Mouse (Mus musculus): ENCODE data around the gene Klhl40. TPM values are rescaled to one million over a fixed set of nuclear protein-coding genes. Genes with fewer than 3 reads are reported as not detected.

Klhl40 gene
- polyA plus RNA-seq (2015; fragmentation: Nextera tagmentation; extraction: Ambion mirVana), result 4.5 and 5.5 TPM in 2 replicates

DNA sequence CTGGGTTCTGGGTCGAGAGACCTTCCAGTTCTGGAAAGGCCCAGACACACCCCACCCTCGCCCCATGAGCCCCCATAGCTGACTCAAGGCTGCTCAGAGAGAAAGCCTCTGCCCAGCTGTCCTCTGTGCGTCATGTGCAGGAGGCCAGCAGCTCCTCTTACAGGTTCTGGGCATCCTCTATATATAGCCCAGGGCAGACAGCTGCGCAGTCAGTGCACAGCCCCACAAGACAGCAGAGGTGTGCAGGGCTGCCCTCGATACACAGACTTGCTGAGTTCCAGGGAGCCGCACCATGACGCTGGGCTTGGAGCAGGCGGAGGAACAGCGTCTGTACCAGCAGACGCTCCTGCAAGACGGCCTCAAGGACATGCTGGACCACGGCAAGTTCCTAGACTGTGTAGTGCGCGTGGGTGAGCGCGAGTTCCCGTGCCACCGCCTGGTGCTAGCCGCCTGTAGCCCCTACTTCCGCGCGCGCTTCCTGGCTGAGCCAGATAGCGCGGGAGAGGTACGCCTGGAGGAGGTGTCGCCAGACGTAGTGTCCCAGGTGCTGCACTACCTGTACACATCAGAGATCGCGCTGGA is at the start of gene Klhl40:
Klhl40 (plus strand) TSS at position 124 of the 582 bp plus-strand sequence.
- Histone ChIP-seq H3K36me3 (no peaks in the 10 kb centered on the region), H3K9me3 (replicated peaks) (no peaks in the 10 kb centered on the region), H3K27ac (peak within 1 kb of the TSS; percentile 73), H3K27me3 (peaks cover 41% of the 10 kb centered on the region), H3K4me3 (peak within 1 kb of the TSS; percentile 40), H3K4me2 (peak within 1 kb of the TSS; percentile 75), H3K9ac (peak within 1 kb of the TSS; percentile 40), H3K4me1 (replicated peaks) (peaks cover 32% of the 10 kb centered on the region)
- 15% methylated on average over 30 of the region's 30 CpGs for WGBS
- ATAC-seq (replicated peaks; ENCODE audit: insufficient number of reproducible peaks, insufficient read depth, low FRiP score, low read depth), result peak; percentile 76

DNA sequence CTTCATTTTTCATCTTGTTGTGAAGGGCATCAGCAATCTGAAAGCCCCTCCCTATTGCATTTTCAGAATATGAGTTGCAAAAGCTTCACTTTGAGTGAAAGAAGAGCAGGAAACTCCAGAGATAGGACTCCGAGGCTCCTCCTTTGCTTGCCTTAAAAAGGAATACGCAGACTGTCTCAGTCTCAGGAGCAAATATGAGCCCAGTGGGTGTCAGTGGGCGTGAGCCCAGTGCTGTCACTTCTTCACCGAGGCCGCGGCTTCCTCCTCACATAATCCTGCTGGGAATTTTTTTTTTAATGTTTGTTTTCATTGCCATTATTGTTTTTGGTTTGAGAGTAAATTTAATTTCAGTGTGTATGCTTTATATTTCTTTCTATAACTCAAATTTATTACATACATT is 36.9 kb upstream of the Klhl40 start:
- no peaks in the 10 kb centered on the region for H3K27me3 ChIP-seq
- 79% methylated on average over 6 of the region's 6 CpGs for WGBS
- H3K36me3 ChIP-seq, result peaks cover 53% of the 10 kb centered on the region
- no peak overlapping the region for H3K9ac ChIP-seq
- ATAC-seq (replicated peaks; ENCODE audit: insufficient number of reproducible peaks, insufficient read depth, low FRiP score, low read depth), result no peak
- H3K27ac ChIP-seq, result no peak overlapping the region
- no peaks in the 10 kb centered on the region; the same call in 1 of the 2 replicates for H3K4me1 ChIP-seq (replicated peaks)
- no peak overlapping the region for H3K4me3 ChIP-seq
- H3K9me3 ChIP-seq (replicated peaks), result no peaks in the 10 kb centered on the region
- H3K4me2 ChIP-seq, result no peak overlapping the region

DNA sequence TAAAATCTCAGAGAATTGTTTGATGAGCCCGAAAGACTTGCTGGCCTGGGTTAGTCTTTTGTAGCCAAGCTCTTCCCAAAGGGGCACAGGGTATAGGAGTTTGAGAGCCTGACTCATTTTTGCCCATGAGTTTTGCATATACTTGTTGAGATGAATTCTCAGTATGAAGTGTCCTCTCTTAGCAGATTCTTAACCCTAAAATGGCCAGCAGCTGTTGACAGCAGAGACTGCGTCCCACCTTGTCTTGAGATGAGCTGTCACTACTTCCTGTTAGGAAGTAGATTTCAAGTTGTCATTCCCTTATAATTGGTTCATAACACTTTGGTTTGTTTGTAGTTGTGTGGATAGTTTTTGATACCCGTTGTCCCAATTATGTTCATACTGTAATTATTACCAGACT is 36.2 kb upstream of the Klhl40 start:
- peaks cover 56% of the 10 kb centered on the region for H3K36me3 ChIP-seq
- H3K4me1 ChIP-seq (replicated peaks), result no peaks in the 10 kb centered on the region; the same call in 1 of the 2 replicates
- no peak overlapping the region for H3K9ac ChIP-seq
- no peaks in the 10 kb centered on the region for H3K27me3 ChIP-seq
- no peaks in the 10 kb centered on the region for H3K9me3 ChIP-seq (replicated peaks)
- 84% methylated on average over 3 of the region's 3 CpGs for WGBS
- no peak overlapping the region for H3K4me2 ChIP-seq
- no peak overlapping the region for H3K27ac ChIP-seq
- no peak overlapping the region for H3K4me3 ChIP-seq
- no peak for ATAC-seq (replicated peaks; ENCODE audit: insufficient number of reproducible peaks, insufficient read depth, low FRiP score, low read depth)

DNA sequence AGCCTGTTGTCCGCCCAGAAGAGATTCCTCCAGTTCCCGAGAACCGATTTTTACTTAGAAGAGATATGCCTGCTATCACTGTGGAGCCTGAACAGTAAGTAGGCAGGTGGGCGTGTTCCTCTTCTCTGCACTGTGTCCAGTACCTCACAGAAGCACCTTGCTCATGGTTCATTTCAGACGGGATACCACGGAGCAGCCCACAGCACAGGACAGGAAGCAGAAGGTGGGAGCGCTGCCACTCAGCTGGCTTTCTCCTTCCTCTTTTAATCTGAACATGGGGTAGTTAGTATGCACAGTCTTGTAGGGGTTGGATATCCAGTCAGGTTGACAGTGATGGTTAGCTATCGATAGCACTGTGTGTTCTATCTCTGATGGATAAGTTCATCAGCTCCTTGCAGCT is 33.4 kb upstream of the Klhl40 start:
- Histone ChIP-seq H3K27me3 (no peaks in the 10 kb centered on the region), H3K27ac (no peak overlapping the region), H3K36me3 (peaks cover 83% of the 10 kb centered on the region), H3K9ac (no peak overlapping the region), H3K4me1 (replicated peaks) (no peaks in the 10 kb centered on the region; the same call in 1 of the 2 replicates), H3K4me2 (no peak overlapping the region), H3K9me3 (replicated peaks) (no peaks in the 10 kb centered on the region), H3K4me3 (no peak overlapping the region)
- ATAC-seq (replicated peaks; ENCODE audit: insufficient number of reproducible peaks, insufficient read depth, low FRiP score, low read depth), result no peak
- 84% methylated on average over 8 of the region's 8 CpGs for WGBS

DNA sequence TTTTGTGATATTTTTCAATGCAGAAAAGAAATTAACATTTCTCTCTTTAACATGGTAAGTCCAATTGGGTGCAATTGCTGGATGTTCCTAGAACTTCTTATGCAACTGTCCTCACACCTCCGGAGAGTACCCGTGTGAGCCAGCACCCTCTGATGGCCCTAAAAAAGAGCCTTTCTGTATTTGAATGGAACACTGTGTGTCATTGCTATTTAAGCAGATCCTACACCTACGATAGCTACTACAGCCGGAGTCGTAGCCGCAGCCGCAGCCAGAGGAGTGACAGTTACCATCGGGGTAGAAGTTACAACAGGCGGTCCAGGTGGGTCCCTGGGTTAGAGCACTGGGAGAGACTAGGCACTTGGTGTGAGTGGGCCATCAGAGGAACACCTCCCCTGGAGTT is 24.6 kb upstream of the Klhl40 start:
- 95% methylated on average over 9 of the region's 9 CpGs for WGBS
- H3K4me2 ChIP-seq, result no peak overlapping the region
- no peak overlapping the region for H3K9ac ChIP-seq
- H3K36me3 ChIP-seq, result peaks cover 83% of the 10 kb centered on the region
- H3K4me3 ChIP-seq, result no peak overlapping the region
- no peak overlapping the region for H3K27ac ChIP-seq
- H3K4me1 ChIP-seq (replicated peaks), result peaks cover 4% of the 10 kb centered on the region; the same call in 1 of the 2 replicates
- H3K27me3 ChIP-seq, result no peaks in the 10 kb centered on the region
- no peak for ATAC-seq (replicated peaks; ENCODE audit: insufficient number of reproducible peaks, insufficient read depth, low FRiP score, low read depth)
- H3K9me3 ChIP-seq (replicated peaks), result no peaks in the 10 kb centered on the region

DNA sequence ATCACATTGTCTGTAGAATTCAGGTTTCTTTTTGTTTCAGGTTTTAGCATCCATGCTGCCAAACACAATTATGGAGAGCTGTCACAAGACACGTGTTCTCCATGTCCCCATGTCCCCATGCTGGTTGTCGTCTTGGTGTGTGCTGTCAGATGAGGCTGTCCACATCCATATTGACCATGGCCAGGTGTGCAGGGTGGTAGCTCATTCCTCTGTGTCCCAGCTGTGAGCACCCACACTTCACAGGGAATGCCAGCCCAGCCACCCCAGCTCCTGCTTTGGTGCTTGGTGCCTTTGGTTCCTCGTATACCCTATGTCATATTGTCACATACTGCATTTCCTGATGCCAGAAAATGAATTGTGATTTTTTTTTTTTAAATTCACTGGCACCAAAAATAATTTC is 22.8 kb upstream of the Klhl40 start:
- Histone ChIP-seq H3K36me3 (peaks cover 65% of the 10 kb centered on the region), H3K9me3 (replicated peaks) (no peaks in the 10 kb centered on the region), H3K9ac (no peak overlapping the region), H3K27me3 (no peaks in the 10 kb centered on the region), H3K27ac (no peak overlapping the region), H3K4me1 (replicated peaks) (peaks cover 18% of the 10 kb centered on the region), H3K4me3 (no peak overlapping the region), H3K4me2 (no peak overlapping the region)
- 92% methylated on average over 3 of the region's 3 CpGs for WGBS
- no peak for ATAC-seq (replicated peaks; ENCODE audit: insufficient number of reproducible peaks, insufficient read depth, low FRiP score, low read depth)

DNA sequence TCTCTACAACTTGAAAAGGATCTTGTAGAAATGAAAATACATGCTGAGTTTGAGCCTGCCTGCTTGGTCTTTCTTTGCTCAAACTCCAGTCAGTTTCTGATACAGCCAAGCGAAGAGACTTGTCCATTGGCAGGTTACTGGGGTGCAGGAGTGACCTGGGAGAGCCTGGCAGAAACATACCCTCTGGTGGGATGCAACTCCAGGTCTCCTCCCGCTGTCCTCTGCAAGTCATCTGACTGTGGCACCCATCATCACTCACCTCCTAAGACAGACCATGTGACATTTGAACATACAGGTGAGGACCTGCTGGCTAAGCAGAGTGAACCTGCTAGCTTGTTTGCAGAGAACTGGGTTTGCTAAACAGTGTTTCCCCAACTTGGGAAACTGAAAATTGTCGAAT is 20.6 kb upstream of the Klhl40 start:
- H3K27ac ChIP-seq, result no peak overlapping the region
- 80% methylated on average over 3 of the region's 3 CpGs for WGBS
- no peaks in the 10 kb centered on the region for H3K9me3 ChIP-seq (replicated peaks)
- no peaks in the 10 kb centered on the region for H3K27me3 ChIP-seq
- no peak overlapping the region for H3K4me2 ChIP-seq
- peaks cover 33% of the 10 kb centered on the region for H3K4me1 ChIP-seq (replicated peaks)
- H3K36me3 ChIP-seq, result peaks cover 43% of the 10 kb centered on the region
- no peak for ATAC-seq (replicated peaks; ENCODE audit: insufficient number of reproducible peaks, insufficient read depth, low FRiP score, low read depth)
- no peak overlapping the region for H3K9ac ChIP-seq
- no peak overlapping the region for H3K4me3 ChIP-seq

DNA sequence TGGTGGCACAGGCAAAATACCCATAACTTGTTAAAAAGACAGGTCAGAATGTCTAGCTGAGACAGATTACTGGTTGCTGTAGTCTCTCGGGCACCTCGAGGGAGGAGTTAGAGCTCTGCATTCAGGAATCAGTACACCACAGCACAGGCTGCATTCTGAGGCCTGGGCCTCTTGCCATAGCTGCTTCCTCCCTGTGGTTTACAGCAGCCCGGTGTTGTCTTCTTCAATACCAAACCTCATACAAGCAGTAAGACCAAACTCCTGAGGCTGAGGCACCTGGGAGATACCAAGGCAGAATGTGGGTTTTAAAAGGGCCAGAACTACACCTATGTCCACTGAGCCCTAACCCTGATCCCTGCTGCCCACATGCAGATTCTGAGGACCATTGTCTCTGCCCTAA is 20.0 kb upstream of the Klhl40 start:
- peaks cover 37% of the 10 kb centered on the region for H3K36me3 ChIP-seq
- no peak overlapping the region for H3K27ac ChIP-seq
- H3K4me1 ChIP-seq (replicated peaks), result peaks cover 39% of the 10 kb centered on the region
- no peak overlapping the region for H3K4me2 ChIP-seq
- no peaks in the 10 kb centered on the region for H3K9me3 ChIP-seq (replicated peaks)
- 38% methylated on average over 3 of the region's 3 CpGs for WGBS
- no peak overlapping the region for H3K4me3 ChIP-seq
- ATAC-seq (replicated peaks; ENCODE audit: insufficient number of reproducible peaks, insufficient read depth, low FRiP score, low read depth), result no peak
- no peak overlapping the region for H3K9ac ChIP-seq
- H3K27me3 ChIP-seq, result no peaks in the 10 kb centered on the region

DNA sequence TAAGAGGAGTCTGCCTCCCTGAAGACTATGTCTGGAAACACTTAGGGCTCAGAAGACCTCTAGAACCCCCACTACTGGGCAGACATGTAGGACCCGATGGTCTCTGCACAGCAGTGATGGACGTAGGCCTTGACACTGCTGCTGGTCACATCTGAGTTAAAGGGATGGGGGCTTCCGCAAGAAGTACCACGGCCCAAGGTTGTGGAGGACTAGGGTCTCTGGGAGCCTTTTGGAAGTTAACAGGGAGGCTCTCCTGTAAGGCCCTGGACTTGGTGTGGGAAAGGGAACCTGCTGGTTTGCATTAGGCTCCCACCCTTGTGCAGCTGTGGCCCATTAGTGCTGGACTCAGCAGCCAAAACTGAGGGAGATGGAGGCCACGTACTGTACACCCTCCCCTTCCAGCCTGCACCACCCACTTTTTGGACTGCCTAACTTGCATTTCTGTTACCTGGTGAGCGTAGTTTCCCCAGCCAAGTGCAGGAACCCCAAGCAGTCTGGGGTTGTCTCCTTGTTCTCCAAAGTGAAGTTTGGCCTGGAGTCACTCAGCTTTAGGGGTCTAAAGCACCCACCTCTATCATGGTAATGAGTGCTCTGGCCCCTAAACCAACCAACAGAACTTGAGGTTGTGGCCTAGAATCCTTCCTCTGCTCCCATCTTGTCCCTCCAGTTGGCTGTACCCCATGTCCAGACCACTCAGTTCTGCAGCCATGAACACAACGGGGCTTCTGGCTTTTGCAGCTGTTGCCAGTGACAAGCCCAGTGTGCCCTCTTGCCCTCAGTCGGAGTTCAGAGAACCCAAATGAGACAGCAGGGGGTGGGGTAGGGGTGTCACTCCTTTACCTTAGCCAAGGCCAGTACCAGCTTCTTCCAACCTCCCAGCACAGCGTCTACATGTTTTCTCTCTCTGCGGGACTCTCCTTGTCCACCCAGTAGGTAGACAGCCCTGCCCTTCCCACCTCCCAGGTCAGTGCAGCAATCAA is 19.3 kb upstream of the Klhl40 start:
- Histone ChIP-seq H3K9me3 (replicated peaks) (no peaks in the 10 kb centered on the region), H3K36me3 (peaks cover 37% of the 10 kb centered on the region)
- WGBS, result 54% methylated on average over 10 of the region's 10 CpGs

DNA sequence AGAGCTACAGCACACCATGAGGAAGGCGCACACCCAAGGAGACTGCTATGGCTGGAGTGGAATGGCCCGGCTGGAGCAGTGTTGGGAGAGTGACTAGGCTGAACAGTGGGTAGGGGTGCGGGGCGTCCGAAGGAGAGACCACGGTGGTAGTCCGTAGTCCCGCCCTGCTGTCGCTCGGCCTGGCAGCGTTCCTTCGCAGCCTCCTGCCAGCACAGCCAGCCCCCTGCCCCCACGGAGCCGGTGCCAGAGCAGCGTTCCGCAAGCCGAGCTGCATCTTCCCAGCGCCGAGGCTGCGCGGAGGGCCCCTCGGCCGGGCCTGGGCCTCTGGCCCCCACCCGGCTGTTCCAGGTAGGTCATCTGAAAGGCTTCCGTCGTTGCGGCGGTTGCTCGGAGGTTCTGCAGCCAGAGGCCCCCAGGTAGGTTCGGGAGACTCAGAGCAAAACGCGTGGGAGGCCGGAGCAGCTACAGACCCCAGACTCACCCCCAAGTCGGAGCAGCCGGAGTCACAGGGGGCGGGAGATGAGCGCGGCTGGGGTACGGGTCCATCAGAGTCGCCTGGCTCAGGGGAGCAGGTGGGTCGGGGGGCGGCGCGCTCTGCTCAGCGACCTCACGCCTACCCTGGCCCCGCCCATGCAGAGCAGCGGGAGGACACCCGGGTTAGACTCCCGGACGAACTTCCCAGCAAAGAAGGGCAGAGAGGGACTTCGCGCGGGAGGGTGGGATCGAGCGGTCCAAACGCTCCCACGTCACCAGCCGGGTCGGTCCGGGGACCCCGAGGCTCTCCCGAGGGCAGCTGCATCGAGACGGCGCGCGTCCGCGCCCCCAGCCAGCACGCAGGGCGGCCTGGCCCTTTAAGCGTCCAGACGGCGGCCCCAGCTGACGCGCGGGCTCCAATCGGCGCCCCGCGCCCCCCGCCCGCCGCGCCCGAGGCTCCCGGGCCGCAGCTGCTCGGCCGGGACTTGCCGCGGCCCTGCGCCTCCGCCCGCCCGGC is 18.0 kb upstream of the Klhl40 start, which contains the start of gene Zfp651:
Zfp651 (plus strand) TSS at position 240 of the 991 bp plus-strand sequence.
- Histone ChIP-seq H3K4me3 (peak within 1 kb of the TSS; percentile 91), H3K4me2 (peak within 1 kb of the TSS; percentile 79), H3K36me3 (peaks cover 38% of the 10 kb centered on the region), H3K27me3 (no peaks in the 10 kb centered on the region), H3K4me1 (replicated peaks) (peaks cover 44% of the 10 kb centered on the region), H3K27ac (peak within 1 kb of the TSS; percentile 96), H3K9ac (peak within 1 kb of the TSS; percentile 96), H3K9me3 (replicated peaks) (no peaks in the 10 kb centered on the region)
- ATAC-seq (replicated peaks; ENCODE audit: insufficient number of reproducible peaks, insufficient read depth, low FRiP score, low read depth), result peak; percentile 79
- WGBS, result under 1% methylated on average over 97 of the region's 97 CpGs

More for the DNA sequence above, 19.3 kb upstream of the Klhl40 start:
- Histone ChIP-seq H3K27ac (peak overlapping the region; percentile 96), H3K4me3 (peak overlapping the region; percentile 91), H3K4me2 (peak overlapping the region; percentile 79), H3K4me1 (replicated peaks) (peaks cover 39% of the 10 kb centered on the region), H3K9ac (peak overlapping the region; percentile 96), H3K27me3 (no peaks in the 10 kb centered on the region)
- no peak for ATAC-seq (replicated peaks; ENCODE audit: insufficient number of reproducible peaks, insufficient read depth, low FRiP score, low read depth)
